Mouse (Mus musculus) olfactory bulb, adult 2 months (tissue): Measurements from ENCODE around the gene Dohh. TPM values are rescaled to one million over a fixed set of nuclear protein-coding genes. Genes with fewer than 3 reads are reported as not detected.

Experiments
- H3K27ac ChIP-seq: fragments of 200-500 bp; 2 replicates; pipeline ENCODE4 v1.5.1; 2012; ENCODE audit warnings: low read depth, low read length; ENCODE audit not compliant: insufficient read depth
- H3K4me1 ChIP-seq: fragments of 200-500 bp; 2 replicates; pipeline ENCODE4 v1.6.1; 2012; ENCODE audit warnings: low read length; ENCODE audit not compliant: control insufficient read depth, insufficient read depth
- H3K4me3 ChIP-seq: fragments of 200-500 bp; 2 replicates; pipeline ENCODE4 v1.5.1; 2012; ENCODE audit warnings: mild to moderate bottlenecking, low read depth, low read length, moderate library complexity; ENCODE audit not compliant: insufficient read depth
- CTCF ChIP-seq: fragments of 200-500 bp; IDR thresholded peaks from 2 replicates; pipeline ENCODE4 v1.5.1; 2012; ENCODE audit warnings: low read depth, mild to moderate bottlenecking, low read length, moderate library complexity; ENCODE audit not compliant: insufficient read depth
- POLR2A ChIP-seq: fragments of 200-500 bp; IDR thresholded peaks from 2 replicates; pipeline ENCODE4 v1.6.1; 2012; ENCODE audit warnings: mild to moderate bottlenecking, low read depth, low read length, moderate library complexity; ENCODE audit not compliant: insufficient read depth
- WGBS: fragments of 180-500 bp; shearing (Covaris S2); methylation state at CpG from one replicate; pipeline ENCODE4 v1.1.7; 2018; 5-methylcytosine and 5-hydroxymethylcytosine counted together
- polyA plus RNA-seq: library from polyadenylated mRNA; stranded (reverse); fragments of >200 nt; gene quantifications from 2 replicates; pipeline ENCODE4 v1.2.4, GENCODE M21; 2012; ENCODE audit warnings: low replicate concordance; ENCODE audit not compliant: missing spikeins, insufficient read depth, insufficient read length

The Dohh gene
- polyA plus RNA-seq, 1 experiment, result not detected

DNA sequence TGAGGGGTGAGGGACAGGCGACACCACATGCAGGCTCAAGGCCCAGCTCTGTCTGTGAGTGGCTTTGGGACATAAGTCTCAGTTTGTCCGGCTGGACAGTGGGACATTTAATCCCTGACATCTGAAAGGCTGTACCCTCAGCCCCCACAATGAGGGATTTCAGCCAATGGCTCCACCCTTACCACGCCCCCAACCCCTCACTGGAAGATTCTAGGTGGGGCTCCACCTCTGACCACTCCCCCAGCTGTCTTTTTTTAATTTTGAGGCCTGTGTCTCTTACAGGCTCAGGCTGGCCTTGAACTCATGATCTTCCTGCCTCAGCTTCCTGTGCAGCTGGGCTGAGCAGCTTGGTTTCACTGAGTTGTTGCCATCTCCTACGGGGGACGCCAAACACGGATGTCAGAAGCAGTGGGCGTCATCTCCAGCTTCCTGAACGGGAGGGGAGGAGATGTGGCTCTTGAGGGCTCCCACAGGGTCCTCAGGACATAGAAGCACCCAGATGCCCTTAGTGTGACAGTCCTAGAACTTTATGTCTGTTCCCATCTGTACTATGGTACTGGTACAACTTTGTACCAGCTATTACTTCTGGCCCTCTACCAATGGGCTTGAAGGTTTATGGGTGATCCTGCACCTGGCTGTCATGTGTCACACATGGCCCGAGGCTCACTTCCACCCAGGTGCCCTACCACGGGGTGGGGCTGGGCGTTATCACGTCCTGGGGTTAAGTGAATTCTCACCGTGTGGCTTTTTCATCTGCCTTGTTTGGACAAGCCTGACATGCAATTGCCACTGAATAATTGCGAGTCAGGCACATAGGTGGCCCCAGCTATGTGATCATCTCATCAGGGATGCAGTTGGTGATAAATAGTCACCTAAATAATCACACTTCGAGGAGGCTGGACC, 50.4 kb downstream of the Dohh start:
- Histone ChIP-seq H3K4me1 (peaks cover 40% of the 10 kb centered on the region), H3K27ac (peak overlapping the region; percentile 24; the same call in 1 of the 2 replicates), H3K4me3 (no peak overlapping the region)
- TF ChIP-seq POLR2A (no peak), CTCF (no peak)
- WGBS, result 55% methylated on average over 15 of the region's 15 CpGs

DNA sequence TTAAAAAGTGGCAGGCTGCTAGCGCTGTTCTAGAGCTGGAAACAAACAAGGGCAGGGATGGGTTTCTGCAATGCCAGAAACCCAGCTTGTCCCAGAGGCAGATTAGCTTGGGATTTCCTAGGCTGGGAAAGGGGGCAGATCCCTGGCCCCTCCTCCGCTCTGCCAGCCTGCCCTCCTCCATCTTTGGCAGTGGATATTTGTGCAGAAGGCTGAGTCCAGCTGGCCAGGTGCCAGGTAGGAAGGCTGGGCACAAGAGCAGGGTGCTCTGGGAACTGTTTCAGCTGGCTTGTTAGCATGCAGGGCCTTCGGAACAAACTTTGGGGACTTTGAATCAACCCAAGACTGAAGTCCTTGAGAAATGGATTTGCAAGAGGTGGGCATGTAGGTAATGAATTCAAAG, 51.2 kb downstream of the Dohh start:
- H3K4me1 ChIP-seq, result peaks cover 38% of the 10 kb centered on the region
- H3K27ac ChIP-seq, result peak overlapping the region; percentile 24; the same call in 1 of the 2 replicates
- 34% methylated on average over 3 of the region's 3 CpGs for WGBS
- TF ChIP-seq CTCF (no peak), POLR2A (no peak)
- H3K4me3 ChIP-seq, result no peak overlapping the region

Other genes with a start within 250 kb of the Dohh start
- 77.0 TPM in 1 of 2 replicates, not detected in the other for gene Zbtb7a, start 249.2 kb upstream of the Dohh start, polyA plus RNA-seq
- not detected in 2 replicates for gene Pias4, start 216.5 kb upstream of the Dohh start, polyA plus RNA-seq
- gene Eef2, start 207.8 kb upstream of the Dohh start, polyA plus RNA-seq, result 423 and 2,167 TPM in 2 replicates
- not detected in 2 replicates for gene Dapk3, start 201.4 kb upstream of the Dohh start, polyA plus RNA-seq
- gene 4930442H23Rik, start 200.6 kb upstream of the Dohh start, polyA plus RNA-seq, result not detected in 2 replicates
- not detected in 2 replicates for gene Nmrk2, start 182.4 kb upstream of the Dohh start, polyA plus RNA-seq
- gene Atcay, start 153.6 kb upstream of the Dohh start, polyA plus RNA-seq, result not detected in 2 replicates
- not detected in 2 replicates for gene Zfr2, start 151.3 kb upstream of the Dohh start, polyA plus RNA-seq
- gene Matk, start 131.5 kb upstream of the Dohh start, polyA plus RNA-seq, result not detected in 2 replicates
- not detected in 2 replicates for gene Mrpl54, start 117.5 kb upstream of the Dohh start, polyA plus RNA-seq
- not detected in 2 replicates for gene Apba3, start 117.5 kb upstream of the Dohh start, polyA plus RNA-seq
- not detected in 2 replicates for gene Tjp3, start 92.8 kb upstream of the Dohh start, polyA plus RNA-seq
- 935 TPM in 1 of 2 replicates, not detected in the other for gene Pip5k1c, start 91.5 kb upstream of the Dohh start, polyA plus RNA-seq
- not detected in 2 replicates for gene Cactin, start 63.3 kb upstream of the Dohh start, polyA plus RNA-seq
- gene Tbxa2r, start 55.7 kb upstream of the Dohh start, polyA plus RNA-seq, result not detected in 2 replicates
- not detected in 2 replicates for gene Gipc3, start 41.2 kb upstream of the Dohh start, polyA plus RNA-seq
- not detected in 2 replicates for gene Hmg20b, start 33.9 kb upstream of the Dohh start, polyA plus RNA-seq
- gene Mfsd12, start 26.9 kb upstream of the Dohh start, polyA plus RNA-seq, result not detected in 2 replicates
- gene 4930404N11Rik, start 18.6 kb upstream of the Dohh start, polyA plus RNA-seq, result not detected in 2 replicates
- not detected in 2 replicates for gene Fzr1, start 5.9 kb upstream of the Dohh start, polyA plus RNA-seq
- not detected in 2 replicates for gene Gm48551, start within 50 bp of the Dohh start, polyA plus RNA-seq
- gene Gm48552, start 4.6 kb downstream of the Dohh start, polyA plus RNA-seq, result not detected in 2 replicates
- gene Smim24, start 8.6 kb downstream of the Dohh start, polyA plus RNA-seq, result not detected in 2 replicates
- not detected in 2 replicates for gene Nfic, start 71.2 kb downstream of the Dohh start, polyA plus RNA-seq
- gene Celf5, start 98.3 kb downstream of the Dohh start, polyA plus RNA-seq, result not detected in 2 replicates
- 181 TPM in 1 of 2 replicates, not detected in the other for gene Ncln, start 112.0 kb downstream of the Dohh start, polyA plus RNA-seq
- not detected in 2 replicates for gene S1pr4, start 115.7 kb downstream of the Dohh start, polyA plus RNA-seq
- gene Gna15, start 139.8 kb downstream of the Dohh start, polyA plus RNA-seq, result not detected in 2 replicates
- gene Gna11, start 160.8 kb downstream of the Dohh start, polyA plus RNA-seq, result not detected in 2 replicates
- 1,500 TPM in 1 of 2 replicates, not detected in the other for gene Aes, start 175.1 kb downstream of the Dohh start, polyA plus RNA-seq
- gene Tle2, start 190.1 kb downstream of the Dohh start, polyA plus RNA-seq, result not detected in 2 replicates
- not detected in 2 replicates for gene Tle6, start 216.6 kb downstream of the Dohh start, polyA plus RNA-seq
- not detected in 2 replicates for gene BC025920, start 221.8 kb downstream of the Dohh start, polyA plus RNA-seq
- gene Sirt6, start 243.4 kb downstream of the Dohh start, polyA plus RNA-seq, result not detected in 2 replicates
- gene Ankrd24, start 244.1 kb downstream of the Dohh start, polyA plus RNA-seq, result not detected in 2 replicates